Mouse (Mus musculus) stomach, postnatal 0 days (tissue): ENCODE results near the gene Slc9a1. TPM values are rescaled to one million over a fixed set of nuclear protein-coding genes. Genes with fewer than 3 reads are reported as not detected.

Experiments used
- ATAC-seq: fragments of 200-750 bp; cut with Nextera tagmentation; 2 replicates; pipeline ENCODE4 v1.8.0; 2017; ENCODE audit not compliant: low FRiP score, low TSS enrichment
- DNase-seq: peaks from one replicate; pipeline ENCODE4 v3.0.0-alpha.2; 2016; ENCODE audit warnings: low spot score
- H3K27ac ChIP-seq: fragments of 300-500 bp; sonication (generic); replicated peaks from 2 replicates; pipeline ENCODE4 v1.5.1; 2014; ENCODE audit warnings: mild to moderate bottlenecking, control low read depth
- H3K27me3 ChIP-seq: fragments of 300-500 bp; sonication (generic); 2 replicates; pipeline ENCODE4 v1.6.1; 2014; ENCODE audit warnings: low read length; ENCODE audit not compliant: control insufficient read depth, insufficient read depth
- H3K36me3 ChIP-seq: fragments of 300-500 bp; sonication (generic); 2 replicates; pipeline ENCODE4 v1.6.1; 2014; ENCODE audit warnings: low read length, mixed read lengths; ENCODE audit not compliant: control insufficient read depth, insufficient read depth
- H3K4me1 ChIP-seq: fragments of 300-500 bp; sonication (generic); replicated peaks from 2 replicates; pipeline ENCODE4 v1.6.1; 2014; ENCODE audit warnings: antibody characterized with exemption; ENCODE audit not compliant: control insufficient read depth, insufficient read depth
- H3K4me2 ChIP-seq: fragments of 300-500 bp; sonication (generic); replicated peaks from 2 replicates; pipeline ENCODE4 v1.6.1; 2014; ENCODE audit warnings: low read depth, mild to moderate bottlenecking, control low read depth, moderate library complexity
- H3K4me3 ChIP-seq: fragments of 300-500 bp; sonication (generic); 2 replicates; pipeline ENCODE4 v1.5.1; 2014; ENCODE audit warnings: low read depth, low read length, control low read depth
- H3K9ac ChIP-seq: fragments of 300-500 bp; sonication (generic); 2 replicates; pipeline ENCODE4 v1.6.1; 2014; ENCODE audit warnings: mild to moderate bottlenecking, low read length, control low read depth, mixed read lengths
- H3K9me3 ChIP-seq: fragments of 300-500 bp; sonication (generic); 2 replicates; pipeline ENCODE4 v1.6.1; 2016; ENCODE audit warnings: low read length; ENCODE audit not compliant: control insufficient read depth
- CTCF ChIP-seq: IDR thresholded peaks from 2 replicates; pipeline ENCODE4 v1.5.1; 2016; ENCODE audit warnings: antibody characterized with exemption, low read depth, mild to moderate bottlenecking, moderate library complexity
- EP300 ChIP-seq: optimal IDR thresholded peaks from 2 replicates; pipeline ENCODE3; 2016; ENCODE audit warnings: antibody characterized with exemption
- WGBS: fragments of 180-500 bp; shearing (Covaris S2); extraction: QIAGEN DNeasy Blood & Tissue Kit; methylation state at CpG from one replicate; pipeline ENCODE4 v1.1.7; 2014; 5-methylcytosine and 5-hydroxymethylcytosine counted together
- polyA plus RNA-seq: library from polyadenylated mRNA; unstranded; fragments of >200 nt; fragmentation: Nextera tagmentation; extraction: Ambion mirVana; gene quantifications from 2 replicates; pipeline ENCODE4 v1.2.1, GENCODE M21; 2015

Gene Slc9a1
- polyA plus RNA-seq, 1 experiment from 2014 or later: 6.0 TPM

DNA sequence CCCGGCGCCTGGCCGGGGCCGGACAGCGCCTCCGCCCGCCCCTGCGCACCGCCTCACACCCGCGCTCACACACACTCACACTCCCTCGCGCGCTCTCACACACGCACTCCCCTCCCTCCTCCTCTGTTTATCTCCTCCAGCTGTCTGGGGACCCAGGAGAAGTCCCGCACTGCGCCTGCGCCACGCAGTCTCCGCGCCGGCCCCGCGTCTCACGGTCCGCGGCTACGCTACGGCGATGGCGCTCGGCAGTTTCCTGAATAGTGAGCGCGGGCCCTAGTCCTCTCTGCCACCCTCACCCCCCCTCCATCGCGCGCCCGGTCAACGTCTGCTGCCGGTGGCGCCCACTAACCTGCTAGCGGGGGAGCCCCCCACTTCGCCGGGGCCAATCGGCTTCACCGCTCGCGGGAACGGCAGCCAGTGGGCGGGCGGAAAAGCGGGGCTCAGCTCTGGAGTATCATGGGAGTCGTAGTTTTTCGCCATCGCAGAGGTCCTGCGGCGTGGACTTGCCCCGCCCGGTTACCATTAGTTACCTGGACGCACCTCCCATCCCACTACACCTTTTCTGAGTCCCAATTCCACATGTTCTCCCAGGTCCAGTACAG is 30.3 kb upstream of the Slc9a1 start:
- no peaks in the 10 kb centered on the region for H3K4me1 ChIP-seq
- no peaks in the 10 kb centered on the region for H3K9me3 ChIP-seq
- no peaks in the 10 kb centered on the region for H3K36me3 ChIP-seq
- peak overlapping the region; percentile 90 for H3K4me3 ChIP-seq
- peak; percentile 97 for DNase-seq
- under 1% methylated on average over 51 of the region's 60 CpGs for WGBS
- peak overlapping the region; percentile 90 for H3K4me2 ChIP-seq
- peak overlapping the region; percentile 79 for H3K27ac ChIP-seq
- no peak; the same call in 1 of the 2 replicates for TF ChIP-seq CTCF
- TF ChIP-seq EP300: no peak
- ATAC-seq: peak; percentile 97
- H3K27me3 ChIP-seq: no peaks in the 10 kb centered on the region
- peak overlapping the region; percentile 86 for H3K9ac ChIP-seq

- 76% methylated on average over 2 of the region's 2 CpGs for WGBS
- DNase-seq (no peak), ATAC-seq (no peak)
- Histone ChIP-seq H3K4me3 (no peak overlapping the region), H3K4me2 (no peak overlapping the region), H3K27me3 (no peaks in the 10 kb centered on the region), H3K9ac (no peak overlapping the region), H3K9me3 (no peaks in the 10 kb centered on the region), H3K4me1 (no peaks in the 10 kb centered on the region), H3K36me3 (no peaks in the 10 kb centered on the region), H3K27ac (no peak overlapping the region)
- TF ChIP-seq CTCF: peak; percentile 25; the same call in 1 of the 2 replicates
- TF ChIP-seq EP300: no peak
Measured at GRCm38 (mm10) chr4:133340217-133340616, 29.3 kb upstream of the Slc9a1 start.

DNA sequence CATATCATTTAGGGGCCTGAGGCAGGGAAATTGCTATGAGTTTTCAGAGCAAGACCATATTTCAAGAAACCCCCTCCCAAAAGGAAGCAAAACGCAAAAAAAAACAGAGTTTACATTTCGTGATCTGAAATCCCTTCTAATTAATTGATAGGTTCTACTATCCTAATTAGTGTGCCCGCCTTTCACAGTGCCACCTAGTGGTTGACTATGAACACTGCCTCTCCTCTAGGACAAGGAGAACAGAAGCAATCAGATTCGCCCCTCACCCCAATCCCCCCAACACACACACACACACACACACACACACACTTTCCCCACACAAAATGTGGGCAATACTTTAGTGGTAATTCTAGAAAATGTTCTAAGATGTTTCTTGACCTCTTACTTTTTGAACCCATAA is 25.4 kb upstream of the Slc9a1 start:
- Histone ChIP-seq H3K9me3 (no peaks in the 10 kb centered on the region), H3K36me3 (no peaks in the 10 kb centered on the region), H3K27me3 (no peaks in the 10 kb centered on the region), H3K4me3 (no peak overlapping the region), H3K4me1 (no peaks in the 10 kb centered on the region), H3K27ac (no peak overlapping the region), H3K4me2 (no peak overlapping the region), H3K9ac (no peak overlapping the region)
- TF ChIP-seq EP300: no peak
- peak; percentile 88 for TF ChIP-seq CTCF
- WGBS: 2% methylated on average over 4 of the region's 4 CpGs
- DNase-seq (peak; percentile 34), ATAC-seq (no peak)

DNA sequence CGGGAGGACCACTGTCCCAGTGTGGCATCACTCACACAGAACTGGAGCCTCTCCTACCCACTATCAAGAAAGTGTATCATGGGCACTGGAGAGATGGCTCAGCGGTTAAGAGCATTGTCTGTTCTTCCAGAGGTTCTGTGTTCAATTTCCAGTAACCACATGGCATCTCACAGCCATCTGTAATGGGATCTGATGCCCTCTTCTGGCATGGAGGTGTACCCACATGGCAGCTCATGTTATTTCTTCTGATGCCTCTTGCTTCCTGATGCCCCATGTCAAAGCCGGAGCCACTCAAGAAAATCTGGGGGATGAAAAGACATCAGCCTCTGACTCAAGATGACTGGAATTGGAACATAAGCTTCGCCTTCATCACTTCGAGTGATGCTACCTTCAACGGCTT is 23.8 kb upstream of the Slc9a1 start:
- WGBS: 87% methylated on average over 6 of the region's 6 CpGs
- Histone ChIP-seq H3K27ac (no peak overlapping the region), H3K9me3 (no peaks in the 10 kb centered on the region), H3K4me3 (no peak overlapping the region), H3K4me1 (no peaks in the 10 kb centered on the region), H3K36me3 (no peaks in the 10 kb centered on the region), H3K9ac (no peak overlapping the region), H3K27me3 (no peaks in the 10 kb centered on the region), H3K4me2 (no peak overlapping the region)
- ATAC-seq: no peak
- no peak for DNase-seq
- TF ChIP-seq CTCF: peak; percentile 58
- no peak for TF ChIP-seq EP300

- Histone ChIP-seq H3K27me3 (no peaks in the 10 kb centered on the region), H3K9me3 (no peaks in the 10 kb centered on the region), H3K4me3 (no peak overlapping the region), H3K36me3 (no peaks in the 10 kb centered on the region), H3K27ac (no peak overlapping the region), H3K4me2 (no peak overlapping the region), H3K9ac (no peak overlapping the region), H3K4me1 (no peaks in the 10 kb centered on the region)
- TF ChIP-seq EP300 (no peak), CTCF (no peak)
- DNase-seq (no peak), ATAC-seq (no peak)
- 54% methylated on average over 4 of the region's 4 CpGs for WGBS
Measured at GRCm38 (mm10) chr4:133346577-133346976, 22.9 kb upstream of the Slc9a1 start.

- Histone ChIP-seq H3K27me3 (no peaks in the 10 kb centered on the region), H3K9me3 (no peaks in the 10 kb centered on the region), H3K36me3 (no peaks in the 10 kb centered on the region), H3K9ac (no peak overlapping the region), H3K4me1 (no peaks in the 10 kb centered on the region), H3K27ac (no peak overlapping the region), H3K4me2 (no peak overlapping the region), H3K4me3 (no peak overlapping the region)
- TF ChIP-seq CTCF: peak; percentile 64
- no peak for TF ChIP-seq EP300
- ATAC-seq (no peak), DNase-seq (no peak)
- 62% methylated on average over 4 of the region's 4 CpGs for WGBS
Measured at GRCm38 (mm10) chr4:133347624-133348023, 21.9 kb upstream of the Slc9a1 start.
